Mouse (Mus musculus) liver, embryonic 11.5 days (tissue): Measurements from ENCODE around the gene Uhrf1. TPM values are rescaled to one million over a fixed set of nuclear protein-coding genes. Genes with fewer than 3 reads are reported as not detected.

Experiments
- ATAC-seq: fragments of 200-750 bp; cut with Nextera tagmentation; replicated peaks from 2 replicates; pipeline ENCODE4 v1.8.0; 2017; ENCODE audit warnings: moderate number of reproducible peaks, mild to moderate bottlenecking, moderate TSS enrichment, moderate library complexity; ENCODE audit not compliant: low FRiP score
- DNase-seq: peaks from one replicate; pipeline ENCODE4 v3.0.0-alpha.2; 2017; ENCODE audit warnings: low spot score
- H3K27ac ChIP-seq: fragments of 300-500 bp; sonication (generic); 2 replicates; pipeline ENCODE4 v1.5.1; 2014; ENCODE audit warnings: mild to moderate bottlenecking, low read depth, low read length, control low read depth
- H3K27me3 ChIP-seq: fragments of 300-500 bp; sonication (generic); replicated peaks from 2 replicates; pipeline ENCODE4 v1.6.1; 2014; ENCODE audit warnings: low read length, mixed read lengths; ENCODE audit not compliant: control insufficient read depth, insufficient read depth
- H3K36me3 ChIP-seq: fragments of 300-500 bp; sonication (generic); 2 replicates; pipeline ENCODE4 v1.6.1; 2014; ENCODE audit warnings: mild to moderate bottlenecking, low read length, moderate library complexity, mixed read lengths; ENCODE audit not compliant: control insufficient read depth, insufficient read depth
- H3K4me1 ChIP-seq: fragments of 300-500 bp; sonication (generic); replicated peaks from 2 replicates; pipeline ENCODE4 v1.6.1; 2014; ENCODE audit warnings: low read length, mixed read lengths; ENCODE audit not compliant: control insufficient read depth, insufficient read depth
- H3K4me2 ChIP-seq: fragments of 300-500 bp; sonication (generic); 2 replicates; pipeline ENCODE4 v1.6.1; 2014; ENCODE audit warnings: mild to moderate bottlenecking, control low read depth, moderate library complexity
- H3K4me3 ChIP-seq: fragments of 300-500 bp; sonication (generic); 2 replicates; pipeline ENCODE4 v1.5.1; 2014; ENCODE audit warnings: low read depth, low read length, control low read depth
- H3K9ac ChIP-seq: fragments of 300-500 bp; sonication (generic); 2 replicates; pipeline ENCODE4 v1.6.1; 2014; ENCODE audit warnings: low read depth, low read length, control low read depth
- H3K9me3 ChIP-seq: fragments of 300-500 bp; sonication (generic); 2 replicates; pipeline ENCODE4 v1.6.1; 2016; ENCODE audit warnings: low read length, inconsistent platforms, mixed read lengths; ENCODE audit not compliant: control insufficient read depth
- WGBS: fragments of 180-500 bp; shearing (Covaris S2); extraction: QIAGEN DNeasy Blood & Tissue Kit; methylation state at CpG from one replicate; pipeline ENCODE4 v1.1.7; 2014; 5-methylcytosine and 5-hydroxymethylcytosine counted together
- polyA plus RNA-seq: library from polyadenylated mRNA; unstranded; fragments of >200 nt; fragmentation: Nextera tagmentation; extraction: Ambion mirVana; gene quantifications from 2 replicates; pipeline ENCODE4 v1.2.1, GENCODE M21; 2014

The Uhrf1 gene
- polyA plus RNA-seq, 1 experiment from 2014 or later: 172 TPM

DNA sequence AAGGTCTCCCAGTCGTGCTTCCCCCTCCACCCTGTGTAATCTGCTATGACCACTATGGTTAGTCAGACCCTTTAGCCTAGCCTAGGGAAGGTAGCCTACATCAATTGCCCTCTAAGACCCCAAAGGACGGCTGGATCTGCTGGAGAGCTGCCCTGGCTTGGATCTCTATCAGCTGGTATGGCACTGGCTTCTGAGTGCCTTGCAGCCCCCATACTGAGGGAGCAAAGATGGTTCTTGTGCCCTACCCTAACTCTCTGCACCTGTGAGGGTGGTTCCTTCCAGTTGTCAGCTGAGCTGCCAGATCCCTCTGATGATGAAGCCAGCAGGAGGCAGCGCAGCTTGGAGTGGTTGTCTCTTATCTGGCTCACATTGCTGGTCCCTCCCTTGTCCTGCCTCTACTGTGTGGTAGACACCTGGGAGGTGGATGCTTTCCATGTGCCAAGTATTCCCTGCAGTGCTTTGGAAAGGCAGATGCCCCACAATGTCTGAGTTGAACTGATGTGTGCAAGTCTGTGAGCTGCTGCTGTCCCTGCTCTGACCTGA lies 56.1 kb downstream of the Uhrf1 start:
- DNase-seq (no peak), ATAC-seq (no peak)
- Histone ChIP-seq H3K4me2 (no peak overlapping the region), H3K36me3 (peaks cover 15% of the 10 kb centered on the region; the same call in 1 of the 2 replicates), H3K9ac (no peak overlapping the region), H3K4me3 (no peak overlapping the region), H3K4me1 (no peaks in the 10 kb centered on the region), H3K27ac (no peak overlapping the region), H3K9me3 (no peaks in the 10 kb centered on the region), H3K27me3 (no peaks in the 10 kb centered on the region)
- WGBS: 75% methylated on average over 3 of the region's 3 CpGs

DNA sequence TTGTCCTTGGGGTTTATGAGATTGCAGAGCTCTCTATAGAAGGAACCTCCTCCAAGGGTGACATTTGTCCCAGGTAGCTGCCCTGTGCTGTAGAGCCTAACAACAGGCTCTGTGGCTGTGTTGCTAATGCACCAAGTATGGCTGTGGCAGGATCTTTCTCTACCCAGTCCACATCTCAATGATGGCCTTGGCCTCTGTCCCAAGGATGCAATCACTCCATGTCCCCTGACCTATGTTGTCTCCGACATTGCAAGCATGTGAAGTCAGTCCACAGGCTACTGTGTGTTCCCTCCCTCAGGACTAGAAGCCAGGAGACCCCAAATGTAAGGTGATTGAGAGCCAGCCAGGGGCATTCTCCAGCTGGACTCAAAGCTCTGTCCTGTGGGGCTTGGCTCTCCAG lies 56.7 kb downstream of the Uhrf1 start:
- WGBS: 71% methylated on average over 1 of the region's 1 CpGs
- Histone ChIP-seq H3K36me3 (peaks cover 11% of the 10 kb centered on the region; the same call in 1 of the 2 replicates), H3K9ac (no peak overlapping the region), H3K4me3 (no peak overlapping the region), H3K4me2 (no peak overlapping the region), H3K27ac (no peak overlapping the region), H3K4me1 (no peaks in the 10 kb centered on the region), H3K27me3 (no peaks in the 10 kb centered on the region), H3K9me3 (no peaks in the 10 kb centered on the region)
- DNase-seq (no peak), ATAC-seq (no peak)

DNA sequence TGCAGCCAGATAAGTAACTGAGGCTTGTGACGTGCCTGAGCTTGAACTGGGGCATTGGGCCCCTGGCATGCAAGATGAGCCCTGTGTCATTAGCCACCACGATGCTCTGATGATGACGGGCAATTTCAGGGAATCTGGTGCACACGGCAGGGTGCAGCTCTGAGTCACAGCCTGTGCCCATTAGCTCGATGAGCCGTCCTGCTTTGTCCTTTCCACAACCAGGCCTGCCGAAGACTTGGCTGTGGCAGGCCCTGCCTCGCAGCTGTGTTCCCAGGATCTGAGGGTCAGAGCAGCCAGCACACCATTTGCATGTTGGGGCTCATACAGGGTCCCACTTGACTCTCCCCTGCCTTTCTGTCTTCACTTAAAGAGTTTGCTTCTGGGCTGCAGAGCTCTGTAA lies 57.3 kb downstream of the Uhrf1 start:
- ATAC-seq: no peak
- WGBS: 79% methylated on average over 8 of the region's 8 CpGs

GRCm38 (mm10) chr17:56361542-56361941 lies 58.4 kb downstream of the Uhrf1 start:
- H3K9ac ChIP-seq: no peak overlapping the region
- WGBS: 85% methylated on average over 2 of the region's 2 CpGs

More for the DNA sequence above, 57.3 kb downstream of the Uhrf1 start:
- H3K4me2 ChIP-seq: no peak overlapping the region
- no peak for DNase-seq
- H3K9ac ChIP-seq: no peak overlapping the region
- H3K36me3 ChIP-seq: peaks cover 9% of the 10 kb centered on the region
- H3K9me3 ChIP-seq: no peaks in the 10 kb centered on the region
- H3K27ac ChIP-seq: no peak overlapping the region
- no peaks in the 10 kb centered on the region for H3K27me3 ChIP-seq
- no peak overlapping the region for H3K4me3 ChIP-seq
- no peaks in the 10 kb centered on the region for H3K4me1 ChIP-seq

DNA sequence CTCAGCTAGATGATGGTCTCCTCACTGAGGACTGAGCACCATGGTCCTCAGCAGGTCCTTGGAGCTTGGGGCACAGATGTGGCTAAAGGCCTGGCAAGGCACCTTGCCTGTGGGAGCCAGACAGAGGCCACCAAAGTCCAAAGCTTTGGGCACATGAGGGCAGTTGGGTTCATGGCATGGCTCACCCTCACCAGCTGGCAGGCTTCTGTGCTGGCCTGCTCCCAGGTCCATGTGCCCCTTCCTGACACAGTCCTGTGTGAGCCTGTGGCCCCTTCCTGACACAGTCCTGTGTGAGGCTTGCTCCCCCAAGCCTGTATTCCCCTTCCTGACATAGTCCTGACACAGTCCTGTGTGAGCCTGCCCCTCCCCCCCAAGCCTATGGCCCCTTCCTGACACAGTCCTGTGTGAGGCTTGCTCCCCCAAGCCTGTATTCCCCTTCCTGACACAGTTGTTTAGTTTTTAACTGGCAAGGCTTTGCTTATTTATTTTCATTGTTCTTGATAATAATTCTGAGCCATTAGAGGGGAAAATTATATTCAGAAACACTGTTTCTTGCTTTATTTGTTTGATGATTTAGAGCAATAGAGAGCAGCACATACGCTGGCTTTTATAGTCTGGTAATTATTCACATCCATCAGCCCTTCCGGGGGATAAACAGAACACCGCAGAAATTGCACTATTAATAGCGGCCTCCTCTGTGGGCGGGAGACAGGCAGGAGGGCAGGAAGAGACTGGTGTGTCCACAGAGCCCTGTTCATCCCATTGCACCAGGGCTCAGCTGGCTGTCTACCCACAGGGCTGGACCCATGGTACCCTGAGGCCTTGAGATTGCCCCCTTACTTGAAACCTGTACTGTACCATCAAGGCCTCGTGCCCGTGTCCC lies 62.9 kb downstream of the Uhrf1 start:
- Histone ChIP-seq H3K36me3 (peaks cover 11% of the 10 kb centered on the region), H3K27ac (peak overlapping the region; percentile 52), H3K4me2 (no peak overlapping the region), H3K27me3 (no peaks in the 10 kb centered on the region), H3K4me1 (0 out of 2 replicates have a peak, but pooled peaks cover 4% of the 10 kb centered on the region), H3K9me3 (no peaks in the 10 kb centered on the region), H3K4me3 (no peak overlapping the region), H3K9ac (no peak overlapping the region)
- DNase-seq (no peak), ATAC-seq (peak; percentile 42; the same call in 1 of the 2 replicates)
- 61% methylated on average over 7 of the region's 7 CpGs for WGBS

More at GRCm38 (mm10) chr17:56361542-56361941, 58.4 kb downstream of the Uhrf1 start:
- no peak overlapping the region for H3K27ac ChIP-seq
- H3K4me3 ChIP-seq: no peak overlapping the region
- H3K36me3 ChIP-seq: peaks cover 9% of the 10 kb centered on the region
- no peak overlapping the region for H3K4me2 ChIP-seq
- DNase-seq: no peak
- H3K4me1 ChIP-seq: 0 out of 2 replicates have a peak, but pooled peaks cover 4% of the 10 kb centered on the region
- H3K27me3 ChIP-seq: no peaks in the 10 kb centered on the region
- no peak for ATAC-seq
- no peaks in the 10 kb centered on the region for H3K9me3 ChIP-seq

GRCm38 (mm10) chr17:56368291-56368790 lies 65.2 kb downstream of the Uhrf1 start:
- H3K36me3 ChIP-seq: peaks cover 7% of the 10 kb centered on the region
- DNase-seq: no peak

DNA sequence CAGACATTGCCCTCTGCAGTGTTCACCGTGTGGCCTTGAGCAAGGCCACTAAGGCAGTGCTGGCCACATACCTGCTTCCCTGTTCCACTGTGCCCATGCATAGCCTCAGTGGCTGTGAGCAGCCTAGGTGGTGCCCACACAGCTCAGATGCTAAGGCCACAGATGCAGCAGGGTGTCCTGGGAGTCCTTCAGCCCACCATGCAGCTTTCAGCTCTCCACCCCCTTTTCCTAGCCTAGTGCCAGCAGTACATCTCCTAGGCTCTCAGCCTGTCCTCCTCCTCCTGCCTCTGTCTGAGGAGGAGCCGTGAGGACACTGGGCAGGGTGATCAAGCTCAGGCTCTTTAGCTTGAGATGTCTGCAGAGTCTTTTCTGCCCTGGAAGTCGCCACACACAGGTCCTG lies 67.0 kb downstream of the Uhrf1 start:
- Histone ChIP-seq H3K27me3 (no peaks in the 10 kb centered on the region), H3K27ac (no peak overlapping the region), H3K9me3 (no peaks in the 10 kb centered on the region), H3K4me1 (peaks cover 4% of the 10 kb centered on the region; the same call in 1 of the 2 replicates), H3K4me3 (no peak overlapping the region), H3K9ac (no peak overlapping the region), H3K36me3 (peaks cover 7% of the 10 kb centered on the region), H3K4me2 (no peak overlapping the region)
- DNase-seq: no peak
- WGBS: 90% methylated on average over 3 of the region's 3 CpGs
- no peak for ATAC-seq

More at GRCm38 (mm10) chr17:56368291-56368790, 65.2 kb downstream of the Uhrf1 start:
- Histone ChIP-seq H3K9me3 (no peaks in the 10 kb centered on the region), H3K27ac (no peak overlapping the region), H3K4me1 (0 out of 2 replicates have a peak, but pooled peaks cover 4% of the 10 kb centered on the region), H3K27me3 (no peaks in the 10 kb centered on the region), H3K4me2 (no peak overlapping the region), H3K9ac (no peak overlapping the region), H3K4me3 (no peak overlapping the region)
- 87% methylated on average over 6 of the region's 6 CpGs for WGBS
- no peak for ATAC-seq

- Histone ChIP-seq H3K4me3 (no peak overlapping the region), H3K4me1 (no peaks in the 10 kb centered on the region; the same call in 1 of the 2 replicates), H3K9me3 (no peaks in the 10 kb centered on the region), H3K27me3 (no peaks in the 10 kb centered on the region), H3K36me3 (peaks cover 11% of the 10 kb centered on the region), H3K27ac (no peak overlapping the region), H3K4me2 (no peak overlapping the region), H3K9ac (no peak overlapping the region)
- DNase-seq: no peak
- ATAC-seq: no peak
- WGBS: 81% methylated on average over 15 of the region's 15 CpGs
Measured at GRCm38 (mm10) chr17:56371029-56371660, 68.0 kb downstream of the Uhrf1 start.
